Comparison of ENCODE assay signal across 15 mouse cellular contexts in genomic region chr9:28337837-28338236, GRCm38 (mm10).
A peak's percentile ranks its signal among the peaks of the same experiment; 100 is the strongest.
DNase-seq lines count a peak whose midpoint lies in the region; ATAC-seq and TF ChIP-seq lines count a peak whose summit lies in the region.
"Had no signal": no experiment of that assay in that cellular context is flagged by ENCODE, and none has a peak within 500 bp of the region (broad histone marks: within the 10 kb centered on the region; RNA-seq: fewer than 3 reads in every experiment).

No protein-coding gene starts in this region.

- DNase-seq in heart, postnatal 0 days (ENCODE audit: low spot score) = no peak
- DNase-seq in heart, adult 8-10 months (ENCODE audit: low spot score) = no peak
- DNase-seq in lung, adult 2 months = no peak
- DNase-seq in cerebellum, postnatal 10 days = peak; percentile 21 to 41
- no peak for DNase-seq in spleen, adult 18-20 months
- DNase-seq: heart, adult 11 months; heart, postnatal 14 days; kidney, adult 8-10 months; thymus, adult 18-20 months had no signal

- no peaks in the 10 kb centered on the region for H3K36me3 ChIP-seq in heart, postnatal 0 days (replicated peaks; ENCODE audit: control insufficient read depth, insufficient read depth, low read length)
- H3K36me3 ChIP-seq in lung, embryonic 16.5 days (ENCODE audit: control insufficient read depth, insufficient read depth, low read length) = no peaks in the 10 kb centered on the region
- no peaks in the 10 kb centered on the region for H3K36me3 ChIP-seq in midbrain, embryonic 16.5 days (ENCODE audit: control insufficient read depth, insufficient read depth, low read length)
- H3K36me3 ChIP-seq: liver, embryonic 12.5 days had no signal

- H3K9ac ChIP-seq in heart, postnatal 0 days (replicated peaks; ENCODE audit: low read depth, low read length) = no peak overlapping the region
- no peak overlapping the region for H3K9ac ChIP-seq in lung, embryonic 16.5 days (ENCODE audit: low read length)
- no peak overlapping the region for H3K9ac ChIP-seq in midbrain, embryonic 16.5 days (ENCODE audit: low read depth, low read length)
- H3K9ac ChIP-seq: liver, embryonic 12.5 days had no signal

- no peak overlapping the region for H3K4me3 ChIP-seq in heart, postnatal 0 days (ENCODE audit: low read depth, low read length)
- no peak overlapping the region for H3K4me3 ChIP-seq in lung, embryonic 16.5 days (ENCODE audit: low read length)
- no peak overlapping the region for H3K4me3 ChIP-seq in lung, adult 2 months (replicated peaks; ENCODE audit: extremely low read depth, low read depth, low read length)
- no peak overlapping the region for H3K4me3 ChIP-seq in midbrain, embryonic 16.5 days (ENCODE audit: low read depth, low read length)
- H3K4me3 ChIP-seq: liver, embryonic 12.5 days; myocyte had no signal

- TF ChIP-seq EP300 in heart, postnatal 0 days (IDR thresholded peaks at IDR 0.05; ENCODE audit: low read depth) = no peak

- TF ChIP-seq POLR2A in lung, adult 2 months (IDR thresholded peaks at IDR 0.05; ENCODE audit: borderline replicate concordance, extremely low read depth, low read depth, low read length) = no peak

- no peaks in the 10 kb centered on the region for H3K27me3 ChIP-seq in heart, postnatal 0 days (ENCODE audit: control insufficient read depth, insufficient read depth, low read length)
- H3K27me3 ChIP-seq in lung, embryonic 16.5 days (ENCODE audit: control insufficient read depth, insufficient read depth, low read depth, low read length) = no peaks in the 10 kb centered on the region
- H3K27me3 ChIP-seq in midbrain, embryonic 16.5 days (ENCODE audit: control insufficient read depth, insufficient read depth, low read depth, low read length) = no peaks in the 10 kb centered on the region
- H3K27me3 ChIP-seq: CH12.LX; liver, embryonic 12.5 days had no signal

- no peaks in the 10 kb centered on the region for H3K9me3 ChIP-seq in heart, postnatal 0 days (replicated peaks; ENCODE audit: control insufficient read depth, low read length)
- H3K9me3 ChIP-seq in lung, embryonic 16.5 days (ENCODE audit: control insufficient read depth, low read length) = no peaks in the 10 kb centered on the region
- H3K9me3 ChIP-seq in midbrain, embryonic 16.5 days (replicated peaks; ENCODE audit: control insufficient read depth, low read length, poor library complexity, severe bottlenecking) = no peaks in the 10 kb centered on the region
- H3K9me3 ChIP-seq: liver, embryonic 12.5 days had no signal

- peak; percentile 30 for TF ChIP-seq CTCF in heart, postnatal 0 days (IDR thresholded peaks at IDR 0.05; ENCODE audit: low read depth)
- TF ChIP-seq CTCF in lung, adult 2 months (IDR thresholded peaks at IDR 0.05; ENCODE audit: insufficient read depth, low read length) = no peak

- no peak for ATAC-seq in heart, postnatal 0 days (ENCODE audit: insufficient read depth, low read depth)
- ATAC-seq in lung, embryonic 16.5 days (ENCODE audit: low read depth) = peak; percentile 54; the same call in 1 of the 2 replicates
- ATAC-seq in midbrain, embryonic 16.5 days = peak; percentile 73; the same call in 1 of the 2 replicates
- ATAC-seq: liver, embryonic 12.5 days had no signal

- no peaks in the 10 kb centered on the region for H3K4me1 ChIP-seq in heart, postnatal 0 days (ENCODE audit: control insufficient read depth, insufficient read depth)
- no peaks in the 10 kb centered on the region for H3K4me1 ChIP-seq in lung, embryonic 16.5 days (replicated peaks; ENCODE audit: control insufficient read depth, insufficient read depth, low read length)
- no peaks in the 10 kb centered on the region for H3K4me1 ChIP-seq in lung, adult 2 months (ENCODE audit: control insufficient read depth, insufficient read depth, low read length)
- H3K4me1 ChIP-seq in midbrain, embryonic 16.5 days (ENCODE audit: control insufficient read depth, insufficient read depth, low read length) = peaks cover 9% of the 10 kb centered on the region
- H3K4me1 ChIP-seq: liver, embryonic 12.5 days had no signal

- WGBS in heart, postnatal 0 days = 62% methylated on average over 2 of the region's 2 CpGs
- 51% methylated on average over 2 of the region's 2 CpGs for WGBS in lung, embryonic 16.5 days
- WGBS in lung, adult 2 months = 60% methylated on average over 2 of the region's 2 CpGs
- WGBS in midbrain, embryonic 16.5 days = 73% methylated on average over 2 of the region's 2 CpGs

- H3K4me2 ChIP-seq in heart, postnatal 0 days (ENCODE audit: low read depth, low read length) = no peak overlapping the region
- H3K4me2 ChIP-seq in lung, embryonic 16.5 days (ENCODE audit: low read depth, low read length) = no peak overlapping the region
- no peak overlapping the region for H3K4me2 ChIP-seq in midbrain, embryonic 16.5 days (ENCODE audit: low read length)
- H3K4me2 ChIP-seq: liver, embryonic 12.5 days had no signal

- H3K27ac ChIP-seq in heart, postnatal 0 days (ENCODE audit: low read depth) = no peak overlapping the region
- H3K27ac ChIP-seq in lung, embryonic 16.5 days (ENCODE audit: low read length) = no peak overlapping the region
- no peak overlapping the region for H3K27ac ChIP-seq in midbrain, embryonic 16.5 days (ENCODE audit: low read length)
- H3K27ac ChIP-seq: liver, embryonic 12.5 days; macrophage had no signal

Comparison
In these comparisons a context has a peak if more than half of its experiments do, and no peak if none do; other contexts are left out.
1. DNase-seq: peak in cerebellum, postnatal 10 days (2 of 2); none in heart, postnatal 0 days (single experiment), heart, adult 8-10 months (single experiment), lung, adult 2 months (single experiment) and spleen, adult 18-20 months (0 of 2).